ENCODE assay signal across 16 mouse cellular contexts in genomic region chr4:64274291-64274960, GRCm38 (mm10).
DNase-seq lines count a peak whose midpoint lies in the region; ATAC-seq lines count a peak whose summit lies in the region.
"Had no signal": no experiment of that assay in that cellular context is flagged by ENCODE, and none has a peak within 500 bp of the region (broad histone marks: within the 10 kb centered on the region; RNA-seq: fewer than 3 reads in every experiment).

No protein-coding gene starts in this region.

- H3K4me3 ChIP-seq in embryonic facial prominence, embryonic 14.5 days (ENCODE audit: low read depth, low read length), result no peak overlapping the region
- H3K4me3 ChIP-seq in embryonic facial prominence, embryonic 10.5 days, result no peak overlapping the region
- H3K4me3 ChIP-seq in intestine, embryonic 16.5 days (ENCODE audit: low read length), result no peak overlapping the region
- H3K4me3 ChIP-seq: embryonic facial prominence, embryonic 15.5 days; liver, embryonic 15.5 days; megakaryocyte, embryonic 14.5 days had no signal

- no peaks in the 10 kb centered on the region for H3K36me3 ChIP-seq in embryonic facial prominence, embryonic 14.5 days (ENCODE audit: control insufficient read depth, insufficient read depth, low read length)
- no peaks in the 10 kb centered on the region for H3K36me3 ChIP-seq in embryonic facial prominence, embryonic 10.5 days (replicated peaks)
- no peaks in the 10 kb centered on the region for H3K36me3 ChIP-seq in intestine, embryonic 16.5 days (ENCODE audit: control insufficient read depth, insufficient read depth, low read length)
- H3K36me3 ChIP-seq: embryonic facial prominence, embryonic 15.5 days; liver, embryonic 15.5 days had no signal

- H3K4me1 ChIP-seq in embryonic facial prominence, embryonic 14.5 days (ENCODE audit: control insufficient read depth, insufficient read depth, low read length), result peaks cover 6% of the 10 kb centered on the region; the same call in 1 of the 2 replicates
- H3K4me1 ChIP-seq in embryonic facial prominence, embryonic 10.5 days, result peaks cover 3% of the 10 kb centered on the region; the same call in 1 of the 2 replicates
- H3K4me1 ChIP-seq in intestine, embryonic 16.5 days (ENCODE audit: control insufficient read depth, insufficient read depth, low read length), result peaks cover 3% of the 10 kb centered on the region; the same call in 1 of the 2 replicates
- H3K4me1 ChIP-seq: liver, embryonic 15.5 days; megakaryocyte, embryonic 14.5 days had no signal

- H3K9ac ChIP-seq in embryonic facial prominence, embryonic 14.5 days (ENCODE audit: low read depth, low read length), result no peak overlapping the region
- H3K9ac ChIP-seq in intestine, embryonic 16.5 days (ENCODE audit: low read depth, low read length), result no peak overlapping the region
- H3K9ac ChIP-seq: embryonic facial prominence, embryonic 15.5 days; liver, embryonic 15.5 days had no signal

- 71% methylated on average over 3 of the region's 3 CpGs for WGBS in embryonic facial prominence, embryonic 14.5 days
- 91% methylated on average over 3 of the region's 3 CpGs for WGBS in embryonic facial prominence, embryonic 10.5 days
- 87% methylated on average over 3 of the region's 3 CpGs for WGBS in intestine, embryonic 16.5 days

- H3K4me2 ChIP-seq in embryonic facial prominence, embryonic 14.5 days (ENCODE audit: low read depth, low read length), result no peak overlapping the region
- no peak overlapping the region for H3K4me2 ChIP-seq in intestine, embryonic 16.5 days (ENCODE audit: low read depth, low read length)
- H3K4me2 ChIP-seq: embryonic facial prominence, embryonic 15.5 days; liver, embryonic 15.5 days had no signal

- no peak for ATAC-seq in embryonic facial prominence, embryonic 14.5 days (ENCODE audit: low read depth)
- ATAC-seq in intestine, embryonic 16.5 days, result no peak

- DNase-seq in embryonic facial prominence, embryonic 14.5 days (ENCODE audit: low spot score), result peak; percentile 9
- no peak for DNase-seq in embryonic facial prominence, embryonic 10.5 days (ENCODE audit: low spot score)
- peak; percentile 31 for DNase-seq in kidney, postnatal 14 days
- no peak for DNase-seq in kidney, adult 8-10 months
- DNase-seq in 3T3-L1 (ENCODE audit: low read depth, low spot score), result peak; percentile 6
- DNase-seq in cerebellum, postnatal 14 days, result peak; percentile 18 to 40
- no peak for DNase-seq in ovary, postnatal 10 days (ENCODE audit: low spot score)
- DNase-seq: adrenal gland, adult 2 months; layer of hippocampus, postnatal 36 days; right cerebral cortex, adult 18-20 months; spleen, adult 18-20 months; thymus, postnatal 25 days had no signal

- no peaks in the 10 kb centered on the region for H3K9me3 ChIP-seq in embryonic facial prominence, embryonic 14.5 days (ENCODE audit: control insufficient read depth, low read length)
- H3K9me3 ChIP-seq in embryonic facial prominence, embryonic 10.5 days, result no peaks in the 10 kb centered on the region
- H3K9me3 ChIP-seq in intestine, embryonic 16.5 days (ENCODE audit: control insufficient read depth, low read length), result no peaks in the 10 kb centered on the region
- H3K9me3 ChIP-seq: embryonic facial prominence, embryonic 15.5 days; liver, embryonic 15.5 days had no signal

- no peaks in the 10 kb centered on the region for H3K27me3 ChIP-seq in embryonic facial prominence, embryonic 14.5 days (replicated peaks; ENCODE audit: control insufficient read depth, insufficient read depth, low read length)
- H3K27me3 ChIP-seq in embryonic facial prominence, embryonic 10.5 days (replicated peaks; ENCODE audit: low read depth, poor library complexity, severe bottlenecking), result no peaks in the 10 kb centered on the region
- H3K27me3 ChIP-seq in intestine, embryonic 16.5 days (replicated peaks; ENCODE audit: control insufficient read depth, insufficient read depth, low read length), result no peaks in the 10 kb centered on the region
- H3K27me3 ChIP-seq: embryonic facial prominence, embryonic 15.5 days; liver, embryonic 15.5 days; megakaryocyte, embryonic 14.5 days had no signal

- H3K27ac ChIP-seq in embryonic facial prominence, embryonic 14.5 days (replicated peaks; ENCODE audit: low read depth, low read length), result no peak overlapping the region
- H3K27ac ChIP-seq in embryonic facial prominence, embryonic 10.5 days (replicated peaks), result no peak overlapping the region
- no peak overlapping the region for H3K27ac ChIP-seq in intestine, embryonic 16.5 days (ENCODE audit: low read length)
- H3K27ac ChIP-seq: embryonic facial prominence, embryonic 15.5 days; liver, embryonic 15.5 days had no signal

Comparison
In these comparisons a context has a peak if more than half of its experiments do, and no peak if none do; other contexts are left out.
1. DNase-seq: peak in embryonic facial prominence, embryonic 14.5 days (single experiment), kidney, postnatal 14 days (single experiment), 3T3-L1 (single experiment) and cerebellum, postnatal 14 days (2 of 2); none in embryonic facial prominence, embryonic 10.5 days (single experiment), kidney, adult 8-10 months (0 of 2) and ovary, postnatal 10 days (single experiment).